Mouse (Mus musculus) embryonic facial prominence, embryonic 11.5 days (tissue): ENCODE data around the gene Hmg20b. TPM values are rescaled to one million over a fixed set of nuclear protein-coding genes. Genes with fewer than 3 reads are reported as not detected.

Experiments used
- ATAC-seq: fragments of 200-750 bp; cut with Nextera tagmentation; replicated peaks from 2 replicates; pipeline ENCODE4 v1.8.0; 2017; ENCODE audit warnings: low read depth; ENCODE audit not compliant: insufficient number of reproducible peaks, low FRiP score, low TSS enrichment
- DNase-seq: peaks from one replicate; pipeline ENCODE4 v3.0.0-alpha.2; 2015; ENCODE audit warnings: low spot score
- H3K27ac ChIP-seq: fragments of 300-500 bp; sonication (generic); replicated peaks from 2 replicates; pipeline ENCODE4 v1.5.1; 2014; ENCODE audit warnings: mild to moderate bottlenecking, low read depth, low read length, control low read depth
- H3K27me3 ChIP-seq: fragments of 300-500 bp; sonication (generic); 2 replicates; pipeline ENCODE4 v1.6.1; 2014; ENCODE audit warnings: mild to moderate bottlenecking, low read length, moderate library complexity, mixed read lengths; ENCODE audit not compliant: control insufficient read depth, insufficient read depth
- H3K36me3 ChIP-seq: fragments of 300-500 bp; sonication (generic); replicated peaks from 2 replicates; pipeline ENCODE4 v1.6.1; 2014; ENCODE audit warnings: low read depth, mild to moderate bottlenecking, low read length, moderate library complexity, mixed read lengths; ENCODE audit not compliant: control insufficient read depth, insufficient read depth
- H3K4me1 ChIP-seq: fragments of 300-500 bp; sonication (generic); 2 replicates; pipeline ENCODE4 v1.6.1; 2014; ENCODE audit warnings: low read length, mixed read lengths; ENCODE audit not compliant: control insufficient read depth, insufficient read depth
- H3K4me2 ChIP-seq: fragments of 300-500 bp; sonication (generic); 2 replicates; pipeline ENCODE4 v1.6.1; 2014; ENCODE audit warnings: low read depth, mild to moderate bottlenecking, control low read depth, low read length, moderate library complexity
- H3K4me3 ChIP-seq: fragments of 300-500 bp; sonication (generic); 2 replicates; pipeline ENCODE4 v1.5.1; 2014; ENCODE audit warnings: low read depth, low read length, control low read depth
- H3K9ac ChIP-seq: fragments of 300-500 bp; sonication (generic); replicated peaks from 2 replicates; pipeline ENCODE4 v1.6.1; 2014; ENCODE audit warnings: mild to moderate bottlenecking, control low read depth, low read length
- H3K9me3 ChIP-seq: fragments of 300-500 bp; sonication (generic); replicated peaks from 2 replicates; pipeline ENCODE4 v1.6.1; 2016; ENCODE audit warnings: mild to moderate bottlenecking, low read length, inconsistent platforms, mixed read lengths; ENCODE audit not compliant: control insufficient read depth
- WGBS: fragments of 180-500 bp; shearing (Covaris S2); extraction: QIAGEN DNeasy Blood & Tissue Kit; methylation state at CpG from one replicate; pipeline ENCODE4 v1.1.7; 2014; 5-methylcytosine and 5-hydroxymethylcytosine counted together
- microRNA-seq: library from miRNA; unstranded; fragments of <30 nt; microRNA quantifications from one replicate; pipeline ENCODE4, GENCODE M21; 2016; ENCODE audit warnings: borderline number of aligned reads
- polyA plus RNA-seq: library from polyadenylated mRNA; unstranded; fragments of >200 nt; fragmentation: Nextera tagmentation; extraction: Ambion mirVana; gene quantifications from 2 replicates; pipeline ENCODE4 v1.2.1, GENCODE M21; 2014

Hmg20b gene
- polyA plus RNA-seq, 1 experiment from 2014 or later: 97.9 TPM

DNA sequence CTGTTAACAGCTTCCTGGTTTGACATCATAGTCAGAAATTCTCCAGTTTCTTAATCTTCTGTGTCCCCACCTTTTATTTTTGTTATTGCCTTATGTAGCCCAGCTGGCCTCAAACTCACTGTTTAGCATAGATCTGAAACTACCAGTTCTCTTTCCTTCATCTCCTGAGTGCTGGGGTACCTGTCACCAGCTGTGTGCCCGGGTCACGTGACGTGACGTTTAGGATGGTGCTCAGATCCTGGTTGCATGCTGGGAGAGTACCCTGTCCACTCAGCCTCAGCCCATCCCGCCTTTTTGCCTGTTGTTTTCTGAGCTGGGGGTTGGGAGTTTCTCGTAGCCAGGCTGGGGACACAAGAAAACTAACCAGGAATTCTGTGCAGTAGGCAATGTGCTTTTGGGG lies 53.0 kb downstream of the Hmg20b start:
- H3K27me3 ChIP-seq: no peaks in the 10 kb centered on the region
- DNase-seq: no peak
- H3K36me3 ChIP-seq: no peaks in the 10 kb centered on the region
- peaks cover 8% of the 10 kb centered on the region; the same call in 1 of the 2 replicates for H3K4me1 ChIP-seq
- H3K9ac ChIP-seq: no peak overlapping the region
- ATAC-seq: no peak
- no peak overlapping the region for H3K4me2 ChIP-seq
- H3K4me3 ChIP-seq: no peak overlapping the region
- no peaks in the 10 kb centered on the region for H3K9me3 ChIP-seq
- 67% methylated on average over 6 of the region's 6 CpGs for WGBS
- no peak overlapping the region for H3K27ac ChIP-seq

Small RNAs within 50 kb of the gene (microRNA-seq; reads per million reads assigned to microRNA genes)
- gene Mir6913: not detected

Other genes with a start within 250 kb of the Hmg20b start
- gene Map2k2, start 244.6 kb downstream of the Hmg20b start, polyA plus RNA-seq: 191 and 192 TPM in 2 replicates
- 4.9 and 5.5 TPM in 2 replicates for gene Zbtb7a, start 215.3 kb downstream of the Hmg20b start, polyA plus RNA-seq
- gene Pias4, start 182.6 kb downstream of the Hmg20b start, polyA plus RNA-seq: 36.1 and 46.5 TPM in 2 replicates
- 417 and 424 TPM in 2 replicates for gene Eef2, start 173.8 kb downstream of the Hmg20b start, polyA plus RNA-seq
- 47.4 and 49.4 TPM in 2 replicates for gene Dapk3, start 167.5 kb downstream of the Hmg20b start, polyA plus RNA-seq
- gene 4930442H23Rik, start 166.6 kb downstream of the Hmg20b start, polyA plus RNA-seq: not detected in 2 replicates
- not detected in 2 replicates for gene Nmrk2, start 148.4 kb downstream of the Hmg20b start, polyA plus RNA-seq
- gene Atcay, start 119.6 kb downstream of the Hmg20b start, polyA plus RNA-seq: 4.1 and 5.3 TPM in 2 replicates
- gene Zfr2, start 117.3 kb downstream of the Hmg20b start, polyA plus RNA-seq: 2.5 and 2.8 TPM in 2 replicates
- 2.6 and 4.0 TPM in 2 replicates for gene Matk, start 97.5 kb downstream of the Hmg20b start, polyA plus RNA-seq
- gene Mrpl54, start 83.5 kb downstream of the Hmg20b start, polyA plus RNA-seq: 203 and 205 TPM in 2 replicates
- 35.3 and 41.3 TPM in 2 replicates for gene Apba3, start 83.5 kb downstream of the Hmg20b start, polyA plus RNA-seq
- gene Tjp3, start 58.9 kb downstream of the Hmg20b start, polyA plus RNA-seq: 2.5 and 3.3 TPM in 2 replicates
- 41.5 and 46.6 TPM in 2 replicates for gene Pip5k1c, start 57.5 kb downstream of the Hmg20b start, polyA plus RNA-seq
- 30.1 and 30.5 TPM in 2 replicates for gene Cactin, start 29.4 kb downstream of the Hmg20b start, polyA plus RNA-seq
- 1.4 and 2.1 TPM in 2 replicates for gene Tbxa2r, start 21.7 kb downstream of the Hmg20b start, polyA plus RNA-seq
- not detected in 2 replicates for gene Gipc3, start 7.2 kb downstream of the Hmg20b start, polyA plus RNA-seq
- 3.4 and 4.0 TPM in 2 replicates for gene Mfsd12, start 7.0 kb upstream of the Hmg20b start, polyA plus RNA-seq
- gene 4930404N11Rik, start 15.3 kb upstream of the Hmg20b start, polyA plus RNA-seq: not detected in 2 replicates
- 92.1 and 95.0 TPM in 2 replicates for gene Fzr1, start 28.0 kb upstream of the Hmg20b start, polyA plus RNA-seq
- 45.0 and 52.5 TPM in 2 replicates for gene Dohh, start 33.9 kb upstream of the Hmg20b start, polyA plus RNA-seq
- 2.5 and 4.1 TPM in 2 replicates for gene Gm48551, start 34.0 kb upstream of the Hmg20b start, polyA plus RNA-seq
- gene Gm48552, start 38.5 kb upstream of the Hmg20b start, polyA plus RNA-seq: 0.63 TPM in 1 of 2 replicates, not detected in the other
- 3.4 and 4.1 TPM in 2 replicates for gene Smim24, start 42.6 kb upstream of the Hmg20b start, polyA plus RNA-seq
- 13.1 and 16.1 TPM in 2 replicates for gene Nfic, start 105.2 kb upstream of the Hmg20b start, polyA plus RNA-seq
- 2.5 and 2.7 TPM in 2 replicates for gene Celf5, start 132.2 kb upstream of the Hmg20b start, polyA plus RNA-seq
- gene Ncln, start 145.9 kb upstream of the Hmg20b start, polyA plus RNA-seq: 31.9 and 44.2 TPM in 2 replicates
- 0.20 and 0.31 TPM in 2 replicates for gene S1pr4, start 149.7 kb upstream of the Hmg20b start, polyA plus RNA-seq
- gene Gna15, start 173.7 kb upstream of the Hmg20b start, polyA plus RNA-seq: 0.77 and 0.92 TPM in 2 replicates
- 62.0 and 68.6 TPM in 2 replicates for gene Gna11, start 194.7 kb upstream of the Hmg20b start, polyA plus RNA-seq
- 303 and 321 TPM in 2 replicates for gene Aes, start 209.0 kb upstream of the Hmg20b start, polyA plus RNA-seq
- 14.1 and 15.3 TPM in 2 replicates for gene Tle2, start 224.1 kb upstream of the Hmg20b start, polyA plus RNA-seq